Mouse (Mus musculus) kidney, embryonic 16.5 days (tissue): ENCODE measurements at regions not wholly inside any gene's neighbourhood (a gene's known extent, or its start where the extent isn't known, plus 50 kb on each side); places are given as distances from the start of the nearest gene placed in this dataset.
"Not testable (repeated sequence)": the region's sequence is repeated elsewhere in the genome, so short reads cannot be mapped to it uniquely, and the experiment has no call there.

Experiments used
- ATAC-seq: fragments of 200-750 bp; cut with Nextera tagmentation; 2 replicates; pipeline ENCODE4 v1.8.0; 2017; ENCODE audit warnings: moderate TSS enrichment; ENCODE audit not compliant: low FRiP score, low TSS enrichment
- H3K27ac ChIP-seq: fragments of 300-500 bp; sonication (generic); 2 replicates; pipeline ENCODE4 v1.5.1; 2014; ENCODE audit warnings: low read length
- H3K27me3 ChIP-seq: fragments of 300-500 bp; sonication (generic); 2 replicates; pipeline ENCODE4 v1.6.1; 2014; ENCODE audit warnings: low read length, control low read depth, mixed read lengths; ENCODE audit not compliant: insufficient read depth
- H3K36me3 ChIP-seq: fragments of 300-500 bp; sonication (generic); 2 replicates; pipeline ENCODE4 v1.6.1; 2014; ENCODE audit warnings: low read length, control low read depth, mixed read lengths; ENCODE audit not compliant: insufficient read depth
- H3K4me1 ChIP-seq: fragments of 300-500 bp; sonication (generic); 2 replicates; pipeline ENCODE4 v1.6.1; 2014; ENCODE audit warnings: low read length, control low read depth, mixed read lengths; ENCODE audit not compliant: insufficient read depth
- H3K4me2 ChIP-seq: fragments of 300-500 bp; sonication (generic); replicated peaks from 2 replicates; pipeline ENCODE4 v1.6.1; 2014; ENCODE audit warnings: low read depth, low read length
- H3K4me3 ChIP-seq: fragments of 300-500 bp; sonication (generic); 2 replicates; pipeline ENCODE4 v1.5.1; 2014; ENCODE audit warnings: mild to moderate bottlenecking, low read length
- H3K9ac ChIP-seq: fragments of 300-500 bp; sonication (generic); replicated peaks from 2 replicates; pipeline ENCODE4 v1.6.1; 2014; ENCODE audit warnings: low read length
- H3K9me3 ChIP-seq: fragments of 300-500 bp; sonication (generic); 2 replicates; pipeline ENCODE4 v1.6.1; 2016; ENCODE audit warnings: low read length, control low read depth
- WGBS: fragments of 180-500 bp; shearing (Covaris S2); extraction: QIAGEN DNeasy Blood & Tissue Kit; methylation state at CpG from one replicate; pipeline ENCODE4 v1.1.7; 2014; 5-methylcytosine and 5-hydroxymethylcytosine counted together

- H3K4me2 ChIP-seq = no peak overlapping the region
These were observed 414.8 kb upstream of the Ercc4 start for GRCm38 (mm10) chr16:12694646-12695045.

GRCm38 (mm10) chr16:12696939-12697621 lies 412.4 kb upstream of the Ercc4 start:
- H3K27ac ChIP-seq = no peak overlapping the region
- 89% methylated on average over 10 of the region's 10 CpGs for WGBS
- ATAC-seq = no peak
- H3K27me3 ChIP-seq = no peaks in the 10 kb centered on the region
- H3K9me3 ChIP-seq = no peaks in the 10 kb centered on the region
- H3K4me3 ChIP-seq = no peak overlapping the region
- H3K4me1 ChIP-seq = no peaks in the 10 kb centered on the region
- no peaks in the 10 kb centered on the region for H3K36me3 ChIP-seq
- H3K9ac ChIP-seq = no peak overlapping the region
- no peak overlapping the region for H3K4me2 ChIP-seq

More at GRCm38 (mm10) chr16:12694646-12695045, 414.8 kb upstream of the Ercc4 start:
- Histone ChIP-seq H3K27me3 (no peaks in the 10 kb centered on the region), H3K4me3 (no peak overlapping the region), H3K36me3 (no peaks in the 10 kb centered on the region), H3K27ac (no peak overlapping the region), H3K9me3 (no peaks in the 10 kb centered on the region), H3K9ac (no peak overlapping the region), H3K4me1 (no peaks in the 10 kb centered on the region)
- WGBS = 78% methylated on average over 3 of the region's 3 CpGs
- no peak for ATAC-seq

GRCm38 (mm10) chr16:12699557-12699956 lies 409.9 kb upstream of the Ercc4 start:
- Histone ChIP-seq H3K4me3 (no peak overlapping the region), H3K4me2 (no peak overlapping the region), H3K36me3 (no peaks in the 10 kb centered on the region), H3K27ac (no peak overlapping the region), H3K4me1 (no peaks in the 10 kb centered on the region), H3K9ac (no peak overlapping the region), H3K9me3 (no peaks in the 10 kb centered on the region), H3K27me3 (no peaks in the 10 kb centered on the region)
- no peak for ATAC-seq
- WGBS = 83% methylated on average over 5 of the region's 5 CpGs

GRCm38 (mm10) chr16:12700088-12700487 lies 409.4 kb upstream of the Ercc4 start:
- Histone ChIP-seq H3K9ac (no peak overlapping the region), H3K27me3 (no peaks in the 10 kb centered on the region), H3K4me3 (no peak overlapping the region), H3K9me3 (no peaks in the 10 kb centered on the region), H3K36me3 (no peaks in the 10 kb centered on the region), H3K4me1 (no peaks in the 10 kb centered on the region), H3K27ac (no peak overlapping the region), H3K4me2 (no peak overlapping the region)
- WGBS = 84% methylated on average over 10 of the region's 10 CpGs
- no peak for ATAC-seq

GRCm38 (mm10) chr16:12703818-12704590 lies 405.5 kb upstream of the Ercc4 start:
- H3K27ac ChIP-seq = no peak overlapping the region
- ATAC-seq = no peak
- WGBS = 67% methylated on average over 9 of the region's 9 CpGs
- no peaks in the 10 kb centered on the region for H3K36me3 ChIP-seq
- H3K27me3 ChIP-seq = no peaks in the 10 kb centered on the region
- H3K9me3 ChIP-seq = no peaks in the 10 kb centered on the region
- H3K9ac ChIP-seq = no peak overlapping the region
- no peak overlapping the region for H3K4me3 ChIP-seq
- no peak overlapping the region for H3K4me2 ChIP-seq
- H3K4me1 ChIP-seq = no peaks in the 10 kb centered on the region

- Histone ChIP-seq H3K4me1 (no peaks in the 10 kb centered on the region), H3K27ac (no peak overlapping the region), H3K36me3 (no peaks in the 10 kb centered on the region), H3K27me3 (no peaks in the 10 kb centered on the region), H3K9me3 (no peaks in the 10 kb centered on the region), H3K4me3 (no peak overlapping the region), H3K4me2 (no peak overlapping the region), H3K9ac (no peak overlapping the region)
- ATAC-seq = no peak
These were observed 402.6 kb upstream of the Ercc4 start for GRCm38 (mm10) chr16:12706907-12707306.

GRCm38 (mm10) chr16:12721368-12721767 lies 388.1 kb upstream of the Ercc4 start:
- not testable (repeated sequence) for H3K4me1 ChIP-seq, H3K9ac ChIP-seq, ATAC-seq, H3K36me3 ChIP-seq, H3K4me3 ChIP-seq, H3K4me2 ChIP-seq, H3K9me3 ChIP-seq, H3K27ac ChIP-seq, H3K27me3 ChIP-seq
- WGBS = 82% methylated on average over 4 of the region's 7 CpGs

- Histone ChIP-seq H3K27me3 (no peaks in the 10 kb centered on the region), H3K9ac (no peak overlapping the region), H3K27ac (no peak overlapping the region), H3K4me1 (no peaks in the 10 kb centered on the region), H3K9me3 (no peaks in the 10 kb centered on the region), H3K4me3 (no peak overlapping the region), H3K4me2 (no peak overlapping the region), H3K36me3 (no peaks in the 10 kb centered on the region)
- no peak for ATAC-seq
These were observed 383.4 kb upstream of the Ercc4 start for GRCm38 (mm10) chr16:12726043-12726442.

- H3K9ac ChIP-seq, H3K27ac ChIP-seq, H3K4me2 ChIP-seq, ATAC-seq, H3K9me3 ChIP-seq, H3K4me3 ChIP-seq, H3K4me1 ChIP-seq, H3K36me3 ChIP-seq, H3K27me3 ChIP-seq: not testable (repeated sequence)
- 82% methylated on average over 2 of the region's 2 CpGs for WGBS
These were observed 379.2 kb upstream of the Ercc4 start for GRCm38 (mm10) chr16:12730167-12730730.

- H3K27me3 ChIP-seq = no peaks in the 10 kb centered on the region
- H3K9ac ChIP-seq = no peak overlapping the region
- no peak overlapping the region for H3K27ac ChIP-seq
- 82% methylated on average over 2 of the region's 2 CpGs for WGBS
- H3K4me1 ChIP-seq = no peaks in the 10 kb centered on the region
- H3K9me3 ChIP-seq = no peaks in the 10 kb centered on the region
- no peak for ATAC-seq
- H3K4me2 ChIP-seq = no peak overlapping the region
- no peak overlapping the region for H3K4me3 ChIP-seq
- no peaks in the 10 kb centered on the region for H3K36me3 ChIP-seq
These were observed 377.9 kb upstream of the Ercc4 start for GRCm38 (mm10) chr16:12731588-12731987.
